ENCODE assay signal across 9 mouse cellular contexts in the genomic region with DNA sequence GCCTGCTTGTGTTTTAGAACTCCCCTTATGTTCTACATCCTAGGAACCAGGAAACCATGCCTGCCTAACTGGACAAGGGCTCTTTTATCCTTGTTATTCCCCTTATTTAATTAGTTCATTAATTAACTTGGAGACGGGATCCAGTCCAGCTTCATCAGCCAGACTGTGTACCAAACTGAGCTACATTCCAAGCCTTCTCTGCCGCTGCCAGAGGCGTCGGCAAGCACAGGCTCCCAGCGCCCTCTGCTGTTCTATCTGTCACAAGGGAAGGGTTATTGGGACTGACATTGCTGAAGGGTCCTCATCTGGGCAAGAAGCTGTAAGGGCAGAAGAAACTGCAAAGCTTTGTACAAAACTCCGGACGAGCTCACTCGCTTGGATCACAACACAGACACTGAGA. TPM values are rescaled to one million over a fixed set of nuclear protein-coding genes. Genes with fewer than 3 reads are reported as not detected.
DNase-seq lines count a peak whose midpoint lies in the region; ATAC-seq lines count a peak whose summit lies in the region.
"Had no signal": no experiment of that assay in that cellular context is flagged by ENCODE, and none has a peak within 500 bp of the region (broad histone marks: within the 10 kb centered on the region; RNA-seq: fewer than 3 reads in every experiment).

No protein-coding gene starts in this region.

- no peak overlapping the region for H3K4me2 ChIP-seq in liver, embryonic 12.5 days
- H3K4me2 ChIP-seq in forebrain, embryonic 15.5 days (replicated peaks) = no peak overlapping the region
- H3K4me2 ChIP-seq in hindbrain, embryonic 11.5 days (replicated peaks; ENCODE audit: low read depth, low read length) = no peak overlapping the region
- no peak overlapping the region for H3K4me2 ChIP-seq in stomach, embryonic 16.5 days (ENCODE audit: low read depth, low read length)
- H3K4me2 ChIP-seq: embryonic facial prominence, embryonic 15.5 days had no signal

- H3K9me3 ChIP-seq in liver, embryonic 12.5 days (replicated peaks) = no peaks in the 10 kb centered on the region
- no peaks in the 10 kb centered on the region for H3K9me3 ChIP-seq in forebrain, embryonic 15.5 days
- H3K9me3 ChIP-seq in hindbrain, embryonic 11.5 days (ENCODE audit: control insufficient read depth, low read length) = no peaks in the 10 kb centered on the region
- no peaks in the 10 kb centered on the region for H3K9me3 ChIP-seq in stomach, embryonic 16.5 days (replicated peaks; ENCODE audit: control insufficient read depth, low read length)
- H3K9me3 ChIP-seq: embryonic facial prominence, embryonic 15.5 days had no signal

- WGBS in liver, embryonic 12.5 days (ENCODE audit: insufficient replicate concordance) = 4% methylated on average over 8 of the region's 8 CpGs
- 3% methylated on average over 8 of the region's 8 CpGs for WGBS in forebrain, embryonic 15.5 days
- WGBS in hindbrain, embryonic 11.5 days = 10% methylated on average over 8 of the region's 8 CpGs
- WGBS in stomach, embryonic 16.5 days = 2% methylated on average over 8 of the region's 8 CpGs

- H3K9ac ChIP-seq in liver, embryonic 12.5 days = no peak overlapping the region
- no peak overlapping the region for H3K9ac ChIP-seq in forebrain, embryonic 15.5 days (replicated peaks)
- no peak overlapping the region for H3K9ac ChIP-seq in hindbrain, embryonic 11.5 days (ENCODE audit: low read depth, low read length)
- no peak overlapping the region for H3K9ac ChIP-seq in stomach, embryonic 16.5 days (ENCODE audit: low read length)
- H3K9ac ChIP-seq: embryonic facial prominence, embryonic 15.5 days had no signal

- no peak overlapping the region for H3K27ac ChIP-seq in liver, embryonic 12.5 days
- H3K27ac ChIP-seq in forebrain, embryonic 15.5 days (replicated peaks) = peak overlapping the region; percentile 37; the same call in 1 of the 2 replicates
- no peak overlapping the region for H3K27ac ChIP-seq in hindbrain, embryonic 11.5 days (ENCODE audit: low read depth, low read length)
- H3K27ac ChIP-seq in stomach, embryonic 16.5 days (ENCODE audit: low read length) = no peak overlapping the region
- H3K27ac ChIP-seq: embryonic facial prominence, embryonic 15.5 days had no signal

- DNase-seq in liver = peak; percentile 79
- DNase-seq in c-Kit-positive CD71-negative TER-119-negative erythroid progenitor cells, embryonic 14.5 days (ENCODE audit: low read depth) = peak; percentile 55
- DNase-seq in hindbrain, embryonic 11.5 days (ENCODE audit: low spot score) = peak; percentile 79
- DNase-seq in layer of hippocampus, postnatal 10 days (ENCODE audit: low spot score in 2 of 2) = peak; percentile 87

- H3K27me3 ChIP-seq in liver, embryonic 12.5 days (replicated peaks) = peaks cover 16% of the 10 kb centered on the region
- no peaks in the 10 kb centered on the region for H3K27me3 ChIP-seq in forebrain, embryonic 15.5 days
- no peaks in the 10 kb centered on the region for H3K27me3 ChIP-seq in hindbrain, embryonic 11.5 days (ENCODE audit: control insufficient read depth, insufficient read depth, low read length)
- no peaks in the 10 kb centered on the region for H3K27me3 ChIP-seq in stomach, embryonic 16.5 days (ENCODE audit: control insufficient read depth, insufficient read depth, low read length)
- H3K27me3 ChIP-seq: embryonic facial prominence, embryonic 15.5 days had no signal

- H3K36me3 ChIP-seq in liver, embryonic 12.5 days = no peaks in the 10 kb centered on the region
- H3K36me3 ChIP-seq in forebrain, embryonic 15.5 days = no peaks in the 10 kb centered on the region
- H3K36me3 ChIP-seq in hindbrain, embryonic 11.5 days (ENCODE audit: control insufficient read depth, insufficient read depth, low read length) = no peaks in the 10 kb centered on the region
- no peaks in the 10 kb centered on the region for H3K36me3 ChIP-seq in stomach, embryonic 16.5 days (ENCODE audit: control insufficient read depth, insufficient read depth, low read length)
- H3K36me3 ChIP-seq: embryonic facial prominence, embryonic 15.5 days had no signal

- H3K4me1 ChIP-seq in liver, embryonic 12.5 days = no peaks in the 10 kb centered on the region
- H3K4me1 ChIP-seq in forebrain, embryonic 15.5 days = peaks cover 7% of the 10 kb centered on the region; the same call in 1 of the 2 replicates
- no peaks in the 10 kb centered on the region for H3K4me1 ChIP-seq in hindbrain, embryonic 11.5 days (replicated peaks; ENCODE audit: control insufficient read depth, insufficient read depth, low read length)
- no peaks in the 10 kb centered on the region for H3K4me1 ChIP-seq in stomach, embryonic 16.5 days (ENCODE audit: control insufficient read depth, insufficient read depth, low read length)

- no peak for ATAC-seq in liver, embryonic 12.5 days
- ATAC-seq in forebrain, embryonic 15.5 days (replicated peaks) = 0 out of 2 replicates have a peak, but pooled peaks have one; percentile 61
- ATAC-seq in hindbrain, embryonic 11.5 days (ENCODE audit: low FRiP score) = no peak
- peak; percentile 95 for ATAC-seq in megakaryocyte progenitor cell, adult 5-6 weeks (replicated peaks; ENCODE audit: poor library complexity)
- ATAC-seq in stomach, embryonic 16.5 days (ENCODE audit: insufficient read depth, low FRiP score) = peak; percentile 71; the same call in 1 of the 2 replicates

- H3K4me3 ChIP-seq in liver, embryonic 12.5 days = no peak overlapping the region
- H3K4me3 ChIP-seq in forebrain, embryonic 15.5 days = no peak overlapping the region
- H3K4me3 ChIP-seq in hindbrain, embryonic 11.5 days (ENCODE audit: low read depth, low read length) = no peak overlapping the region
- H3K4me3 ChIP-seq in stomach, embryonic 16.5 days (replicated peaks; ENCODE audit: low read length) = no peak overlapping the region
- H3K4me3 ChIP-seq: embryonic facial prominence, embryonic 15.5 days had no signal

RNA-seq across cellular contexts. Expression of gene Aarsd1, which starts 22.3 kb away (rescaled TPM):
- 67.0 and 72.7 TPM in 2 replicates for polyA plus RNA-seq in liver, embryonic 12.5 days (2016; fragmentation: Nextera tagmentation; extraction: Ambion mirVana)
- polyA plus RNA-seq in forebrain, embryonic 15.5 days (2015; fragmentation: Nextera tagmentation; extraction: Ambion mirVana) = 90.2 and 98.7 TPM in 2 replicates
- polyA plus RNA-seq in hindbrain, embryonic 11.5 days (2014; fragmentation: Nextera tagmentation; extraction: Ambion mirVana) = 90.9 and 97.5 TPM in 2 replicates
- total RNA-seq in layer of hippocampus, postnatal 10 days (2021) = 10 to 100 TPM; 51.0 to 57.2 TPM
- 41.4 and 52.1 TPM in 2 replicates for total RNA-seq in megakaryocyte progenitor cell, adult 5-6 weeks (2015)
- 77.8 and 79.3 TPM in 2 replicates for total RNA-seq in megakaryocyte progenitor cell, adult 5-6 weeks (2017)
- 57.6 and 58.0 TPM in 2 replicates for polyA plus RNA-seq in stomach, embryonic 16.5 days (2015; fragmentation: Nextera tagmentation; extraction: Ambion mirVana)

RNA-seq across cellular contexts. Expression of gene G6pc, which starts 27.7 kb away (rescaled TPM):
- polyA plus RNA-seq in liver, embryonic 12.5 days (2016; fragmentation: Nextera tagmentation; extraction: Ambion mirVana) = not detected in 2 replicates
- polyA plus RNA-seq in forebrain, embryonic 15.5 days (2015; fragmentation: Nextera tagmentation; extraction: Ambion mirVana) = not detected in 2 replicates
- not detected in 2 replicates for polyA plus RNA-seq in hindbrain, embryonic 11.5 days (2014; fragmentation: Nextera tagmentation; extraction: Ambion mirVana)
- not detected for total RNA-seq in layer of hippocampus, postnatal 10 days (2021)
- not detected in 2 replicates for total RNA-seq in megakaryocyte progenitor cell, adult 5-6 weeks (2015)
- total RNA-seq in megakaryocyte progenitor cell, adult 5-6 weeks (2017) = not detected in 2 replicates
- 0.09 and 0.15 TPM in 2 replicates for polyA plus RNA-seq in stomach, embryonic 16.5 days (2015; fragmentation: Nextera tagmentation; extraction: Ambion mirVana)
- polyA plus RNA-seq: embryonic facial prominence, embryonic 15.5 days had no signal

RNA-seq across cellular contexts. Expression of gene Gm27029, which starts 29.5 kb away (rescaled TPM):
- 3.6 and 4.2 TPM in 2 replicates for polyA plus RNA-seq in liver, embryonic 12.5 days (2016; fragmentation: Nextera tagmentation; extraction: Ambion mirVana)
- polyA plus RNA-seq in forebrain, embryonic 15.5 days (2015; fragmentation: Nextera tagmentation; extraction: Ambion mirVana) = 6.3 and 7.3 TPM in 2 replicates
- polyA plus RNA-seq in hindbrain, embryonic 11.5 days (2014; fragmentation: Nextera tagmentation; extraction: Ambion mirVana) = 9.3 and 10.3 TPM in 2 replicates
- 1 to 10 TPM; 4.1 to 4.5 TPM for total RNA-seq in layer of hippocampus, postnatal 10 days (2021)
- 3.9 and 5.4 TPM in 2 replicates for total RNA-seq in megakaryocyte progenitor cell, adult 5-6 weeks (2015)
- 0.25 and 1.6 TPM in 2 replicates for total RNA-seq in megakaryocyte progenitor cell, adult 5-6 weeks (2017)
- 7.5 and 10.8 TPM in 2 replicates for polyA plus RNA-seq in stomach, embryonic 16.5 days (2015; fragmentation: Nextera tagmentation; extraction: Ambion mirVana)

RNA-seq across cellular contexts. Expression of gene Rundc1, which starts 29.8 kb away (rescaled TPM):
- 9.8 TPM in 2 replicates for polyA plus RNA-seq in liver, embryonic 12.5 days (2016; fragmentation: Nextera tagmentation; extraction: Ambion mirVana)
- 31.7 and 32.2 TPM in 2 replicates for polyA plus RNA-seq in forebrain, embryonic 15.5 days (2015; fragmentation: Nextera tagmentation; extraction: Ambion mirVana)
- polyA plus RNA-seq in hindbrain, embryonic 11.5 days (2014; fragmentation: Nextera tagmentation; extraction: Ambion mirVana) = 14.2 and 16.9 TPM in 2 replicates
- 10 to 100 TPM; 24.4 to 26.4 TPM for total RNA-seq in layer of hippocampus, postnatal 10 days (2021)
- 3.3 and 4.1 TPM in 2 replicates for total RNA-seq in megakaryocyte progenitor cell, adult 5-6 weeks (2015)
- 4.5 and 4.7 TPM in 2 replicates for total RNA-seq in megakaryocyte progenitor cell, adult 5-6 weeks (2017)
- 17.6 and 19.0 TPM in 2 replicates for polyA plus RNA-seq in stomach, embryonic 16.5 days (2015; fragmentation: Nextera tagmentation; extraction: Ambion mirVana)

RNA-seq across cellular contexts. Expression of gene Ptges3l, which starts 30.0 kb away (rescaled TPM):
- 1.3 and 2.1 TPM in 2 replicates for polyA plus RNA-seq in liver, embryonic 12.5 days (2016; fragmentation: Nextera tagmentation; extraction: Ambion mirVana)
- 1.0 and 1.7 TPM in 2 replicates for polyA plus RNA-seq in forebrain, embryonic 15.5 days (2015; fragmentation: Nextera tagmentation; extraction: Ambion mirVana)
- 3.1 and 3.5 TPM in 2 replicates for polyA plus RNA-seq in hindbrain, embryonic 11.5 days (2014; fragmentation: Nextera tagmentation; extraction: Ambion mirVana)
- 1 to 10 TPM; 1.3 to 1.9 TPM for total RNA-seq in layer of hippocampus, postnatal 10 days (2021)
- 0.17 and 0.42 TPM in 2 replicates for total RNA-seq in megakaryocyte progenitor cell, adult 5-6 weeks (2015)
- total RNA-seq in megakaryocyte progenitor cell, adult 5-6 weeks (2017) = 0.71 and 4.1 TPM in 2 replicates
- 16.3 and 26.9 TPM in 2 replicates for polyA plus RNA-seq in stomach, embryonic 16.5 days (2015; fragmentation: Nextera tagmentation; extraction: Ambion mirVana)

Comparison
In these comparisons a context has a peak if more than half of its experiments do, and no peak if none do; other contexts are left out.
1. ATAC-seq: peak in forebrain, embryonic 15.5 days (single experiment), megakaryocyte progenitor cell, adult 5-6 weeks (single experiment) and stomach, embryonic 16.5 days (single experiment); none in liver, embryonic 12.5 days (single experiment) and hindbrain, embryonic 11.5 days (single experiment).
2. Peak in every context shown above with its lines, with median percentiles within 50 percentile points of each other: DNase-seq.